8 mouse cellular contexts compared by ENCODE assay signal in genomic region chr11:90249701-90250141, GRCm38 (mm10). TPM values are rescaled to one million over a fixed set of nuclear protein-coding genes. Genes with fewer than 3 reads are reported as not detected.
DNase-seq lines count a peak whose midpoint lies in the region; ATAC-seq and TF ChIP-seq lines count a peak whose summit lies in the region.

No protein-coding gene starts in this region.

- peak overlapping the region; percentile 20 for H3K27ac ChIP-seq in testis, adult 2 months (ENCODE audit: control insufficient read depth, insufficient read depth, low read depth, low read length)
- peak overlapping the region; percentile 94 for H3K27ac ChIP-seq in hindbrain, embryonic 13.5 days
- H3K27ac ChIP-seq in midbrain, embryonic 12.5 days (replicated peaks) = peak overlapping the region; percentile 91

- peak overlapping the region; percentile 89 for H3K4me3 ChIP-seq in testis, adult 2 months (ENCODE audit: control insufficient read depth, low read depth, low read length)
- H3K4me3 ChIP-seq in hindbrain, embryonic 13.5 days = peak overlapping the region; percentile 85
- H3K4me3 ChIP-seq in midbrain, embryonic 12.5 days = peak overlapping the region; percentile 88

- no peak for TF ChIP-seq POLR2A in testis, adult 2 months (IDR thresholded peaks at IDR 0.05; ENCODE audit: control insufficient read depth, low read depth, low read length)

- peak overlapping the region; percentile 68 for H3K4me2 ChIP-seq in hindbrain, embryonic 13.5 days
- H3K4me2 ChIP-seq in midbrain, embryonic 12.5 days (replicated peaks) = peak overlapping the region; percentile 89

- peak overlapping the region; percentile 93 for H3K9ac ChIP-seq in hindbrain, embryonic 13.5 days
- peak overlapping the region; percentile 90 for H3K9ac ChIP-seq in midbrain, embryonic 12.5 days (replicated peaks)

- no peaks in the 10 kb centered on the region for H3K9me3 ChIP-seq in hindbrain, embryonic 13.5 days
- no peaks in the 10 kb centered on the region for H3K9me3 ChIP-seq in midbrain, embryonic 12.5 days

- ATAC-seq in hindbrain, embryonic 13.5 days (ENCODE audit: low FRiP score) = peak; percentile 55
- no peak; the same call in 1 of the 2 replicates for ATAC-seq in midbrain, embryonic 12.5 days (ENCODE audit: low FRiP score, low read depth)
- no peak for ATAC-seq in monocyte, adult 5-6 weeks (replicated peaks; ENCODE audit: insufficient number of reproducible peaks, low FRiP score, low TSS enrichment, poor library complexity, severe bottlenecking)

- under 1% methylated on average over 22 of the region's 22 CpGs for WGBS in hindbrain, embryonic 13.5 days
- WGBS in midbrain, embryonic 12.5 days = under 1% methylated on average over 22 of the region's 22 CpGs

- peak; percentile 47 for DNase-seq in cerebellum, adult 9-10 months
- DNase-seq in cerebellum, adult 18-20 months = no peak
- DNase-seq in testis, postnatal 10 days (ENCODE audit: low spot score) = no peak
- no peak for DNase-seq in retina, postnatal 1 day

- TF ChIP-seq CTCF in testis, adult 2 months (IDR thresholded peaks at IDR 0.05; ENCODE audit: control insufficient read depth, insufficient read depth, insufficient replicate concordance, low read depth, low read length) = no peak

- H3K27me3 ChIP-seq in testis, adult 2 months (ENCODE audit: control insufficient read depth, insufficient read depth, low read length) = no peaks in the 10 kb centered on the region
- H3K27me3 ChIP-seq in hindbrain, embryonic 13.5 days = 0 out of 2 replicates have a peak, but pooled peaks cover 2% of the 10 kb centered on the region
- no peaks in the 10 kb centered on the region for H3K27me3 ChIP-seq in midbrain, embryonic 12.5 days

- H3K36me3 ChIP-seq in testis, adult 2 months (ENCODE audit: control insufficient read depth, insufficient read depth, low read length) = no peaks in the 10 kb centered on the region
- 0 out of 2 replicates have a peak, but pooled peaks cover 2% of the 10 kb centered on the region for H3K36me3 ChIP-seq in hindbrain, embryonic 13.5 days
- no peaks in the 10 kb centered on the region for H3K36me3 ChIP-seq in midbrain, embryonic 12.5 days

- peaks cover 12% of the 10 kb centered on the region for H3K4me1 ChIP-seq in testis, adult 2 months (ENCODE audit: control insufficient read depth, insufficient read depth, low read length)
- H3K4me1 ChIP-seq in hindbrain, embryonic 13.5 days (replicated peaks) = peaks cover 38% of the 10 kb centered on the region
- peaks cover 22% of the 10 kb centered on the region for H3K4me1 ChIP-seq in midbrain, embryonic 12.5 days

RNA-seq across cellular contexts. Expression of gene Mmd, which starts 0.5 kb away (rescaled TPM):
- polyA plus RNA-seq in testis, adult 2 months (2012; rRNA removed) = 2.3 and 3.2 TPM in 2 replicates
- polyA plus RNA-seq in hindbrain, embryonic 13.5 days (2015; fragmentation: Nextera tagmentation; extraction: Ambion mirVana) = 105 and 114 TPM in 2 replicates
- polyA plus RNA-seq in midbrain, embryonic 12.5 days (2016; fragmentation: Nextera tagmentation; extraction: Ambion mirVana) = 62.2 and 62.8 TPM in 2 replicates
- total RNA-seq in monocyte, adult 5-6 weeks (2017) = 23.5 to 81.5 TPM (median 37.7 TPM) in 3 replicates

Comparison
In these comparisons a context has a peak if more than half of its experiments do, and no peak if none do; other contexts are left out.
1. H3K27ac ChIP-seq: peak in every context shown above with its lines; median percentile 94 in hindbrain, embryonic 13.5 days; 91 in midbrain, embryonic 12.5 days; 20 in testis, adult 2 months.
2. RNA of gene Mmd, which starts 0.5 kb away (polyA plus RNA-seq): 105 to 114 TPM in hindbrain, embryonic 13.5 days and 62.2 to 62.8 TPM in midbrain, embryonic 12.5 days; 2.3 to 3.2 TPM in testis, adult 2 months; every median in the first group is over 10 times any median in the second.
3. Peak in every context shown above with its lines, with median percentiles within 50 percentile points of each other: H3K4me3 ChIP-seq.